Mouse (Mus musculus): ENCODE results near the gene D930020B18Rik. TPM values are rescaled to one million over a fixed set of nuclear protein-coding genes. Genes with fewer than 3 reads are reported as not detected.

D930020B18Rik gene
- polyA plus RNA-seq, 1 experiment from 2014 or later = not detected

DNA sequence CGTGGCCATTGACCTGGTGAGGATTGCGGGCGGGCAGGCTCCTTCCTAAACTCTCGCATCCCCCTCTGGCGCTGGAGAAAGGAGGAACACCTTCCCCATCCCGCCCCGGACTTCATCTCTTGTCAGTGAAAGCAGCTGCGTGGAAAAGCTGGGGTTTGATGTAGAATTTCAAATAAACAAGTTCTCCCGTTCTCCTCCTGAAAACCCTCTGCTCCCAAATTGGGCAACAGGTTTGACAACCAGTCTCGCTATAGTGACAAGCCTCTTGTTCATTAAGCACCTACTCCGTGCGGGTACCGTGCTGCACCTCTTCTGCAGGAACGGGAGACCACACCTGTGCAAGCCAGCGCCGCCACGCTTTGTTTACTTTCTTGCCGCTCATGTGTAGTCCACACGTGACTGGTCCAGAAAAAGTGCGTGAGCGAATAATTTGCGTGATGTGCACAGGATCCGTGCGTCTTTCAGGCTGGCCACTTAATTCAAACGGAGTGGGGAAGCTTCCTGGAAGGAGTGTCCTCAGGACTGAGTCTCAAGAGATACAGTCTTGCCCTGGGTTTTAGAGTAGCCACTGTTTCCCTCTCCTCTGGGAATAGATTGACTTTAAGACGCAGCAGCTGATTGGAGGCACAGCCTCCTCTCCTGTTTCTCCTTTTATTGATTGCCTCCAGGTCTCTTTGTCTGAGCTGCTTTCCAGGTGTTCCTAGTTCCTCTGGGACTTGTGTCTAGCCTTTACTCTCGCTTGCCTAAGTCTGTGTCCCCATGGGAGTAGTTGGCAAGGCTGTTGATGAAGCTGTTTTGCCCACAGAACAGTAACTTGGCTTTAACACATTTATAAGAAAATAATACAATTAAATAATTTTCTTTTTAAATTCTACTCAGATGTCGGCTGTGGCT is 913 bp downstream of the D930020B18Rik start:
- Histone ChIP-seq H3K36me3 (replicated peaks; ENCODE audit: insufficient read depth, low read length) (no peaks in the 10 kb centered on the region), H3K4me2 (ENCODE audit: low read depth, low read length) (peak overlapping the region; percentile 72), H3K27me3 (ENCODE audit: insufficient read depth, low read length) (peaks cover 41% of the 10 kb centered on the region), H3K9me3 (ENCODE audit: low read length) (no peaks in the 10 kb centered on the region), H3K4me1 (ENCODE audit: insufficient read depth) (peaks cover 16% of the 10 kb centered on the region; the same call in 1 of the 2 replicates), H3K9ac (replicated peaks) (no peak overlapping the region), H3K4me3 (ENCODE audit: low read depth, low read length) (peak overlapping the region; percentile 55), H3K27ac (ENCODE audit: low read depth) (no peak overlapping the region)
- DNase-seq (no peak), ATAC-seq (no peak)
- WGBS (ENCODE audit: insufficient replicate concordance) = 7% methylated on average over 28 of the region's 28 CpGs
- TF ChIP-seq CTCF (IDR thresholded peaks at IDR 0.05; ENCODE audit: low read depth) = no peak
- TF ChIP-seq EP300 (IDR thresholded peaks at IDR 0.05; ENCODE audit: low read depth) = no peak

GRCm38 (mm10) chr10:121646294-121646693 is 4.9 kb downstream of the D930020B18Rik start:
- no peak overlapping the region for H3K4me2 ChIP-seq (ENCODE audit: low read depth, low read length)
- peaks cover 26% of the 10 kb centered on the region for H3K27me3 ChIP-seq (ENCODE audit: insufficient read depth, low read length)
- H3K4me1 ChIP-seq (ENCODE audit: insufficient read depth) = peaks cover 11% of the 10 kb centered on the region; the same call in 1 of the 2 replicates
- H3K4me3 ChIP-seq (ENCODE audit: low read depth, low read length) = no peak overlapping the region
- no peak overlapping the region for H3K27ac ChIP-seq (ENCODE audit: low read depth)
- H3K36me3 ChIP-seq (replicated peaks; ENCODE audit: insufficient read depth, low read length) = no peaks in the 10 kb centered on the region
- TF ChIP-seq CTCF (IDR thresholded peaks at IDR 0.05; ENCODE audit: low read depth) (no peak), EP300 (IDR thresholded peaks at IDR 0.05; ENCODE audit: low read depth) (no peak)
- no peaks in the 10 kb centered on the region for H3K9me3 ChIP-seq (ENCODE audit: low read length)
- no peak for DNase-seq
- no peak overlapping the region for H3K9ac ChIP-seq (replicated peaks)
- no peak for ATAC-seq
- WGBS (ENCODE audit: insufficient replicate concordance) = 36% methylated on average over 6 of the region's 6 CpGs

- ATAC-seq = no peak
- TF ChIP-seq CTCF (IDR thresholded peaks at IDR 0.05; ENCODE audit: low read depth) (no peak), EP300 (IDR thresholded peaks at IDR 0.05; ENCODE audit: low read depth) (no peak)
- H3K36me3 ChIP-seq (replicated peaks; ENCODE audit: insufficient read depth, low read length) = no peaks in the 10 kb centered on the region
- WGBS (ENCODE audit: insufficient replicate concordance) = 77% methylated on average over 1 of the region's 1 CpGs
- H3K9me3 ChIP-seq (ENCODE audit: low read length) = no peaks in the 10 kb centered on the region
- no peak overlapping the region for H3K9ac ChIP-seq (replicated peaks)
- H3K4me2 ChIP-seq (ENCODE audit: low read depth, low read length) = no peak overlapping the region
- no peaks in the 10 kb centered on the region for H3K4me1 ChIP-seq (ENCODE audit: insufficient read depth)
- no peak overlapping the region for H3K4me3 ChIP-seq (ENCODE audit: low read depth, low read length)
- H3K27ac ChIP-seq (ENCODE audit: low read depth) = no peak overlapping the region
- no peaks in the 10 kb centered on the region for H3K27me3 ChIP-seq (ENCODE audit: insufficient read depth, low read length)
- DNase-seq = no peak
Observed at GRCm38 (mm10) chr10:121653079-121653478, 11.7 kb downstream of the D930020B18Rik start.

GRCm38 (mm10) chr10:121655907-121656306 is 14.5 kb downstream of the D930020B18Rik start:
- H3K9ac ChIP-seq (replicated peaks) = no peak overlapping the region
- ATAC-seq = no peak
- no peak overlapping the region for H3K4me3 ChIP-seq (ENCODE audit: low read depth, low read length)
- 76% methylated on average over 4 of the region's 4 CpGs for WGBS (ENCODE audit: insufficient replicate concordance)
- H3K4me1 ChIP-seq (ENCODE audit: insufficient read depth) = no peaks in the 10 kb centered on the region
- DNase-seq = no peak
- no peaks in the 10 kb centered on the region for H3K9me3 ChIP-seq (ENCODE audit: low read length)
- no peak overlapping the region for H3K4me2 ChIP-seq (ENCODE audit: low read depth, low read length)
- H3K27me3 ChIP-seq (ENCODE audit: insufficient read depth, low read length) = no peaks in the 10 kb centered on the region
- H3K27ac ChIP-seq (ENCODE audit: low read depth) = no peak overlapping the region
- no peak for TF ChIP-seq CTCF (IDR thresholded peaks at IDR 0.05; ENCODE audit: low read depth)
- TF ChIP-seq EP300 (IDR thresholded peaks at IDR 0.05; ENCODE audit: low read depth) = no peak
- no peaks in the 10 kb centered on the region for H3K36me3 ChIP-seq (replicated peaks; ENCODE audit: insufficient read depth, low read length)

DNA sequence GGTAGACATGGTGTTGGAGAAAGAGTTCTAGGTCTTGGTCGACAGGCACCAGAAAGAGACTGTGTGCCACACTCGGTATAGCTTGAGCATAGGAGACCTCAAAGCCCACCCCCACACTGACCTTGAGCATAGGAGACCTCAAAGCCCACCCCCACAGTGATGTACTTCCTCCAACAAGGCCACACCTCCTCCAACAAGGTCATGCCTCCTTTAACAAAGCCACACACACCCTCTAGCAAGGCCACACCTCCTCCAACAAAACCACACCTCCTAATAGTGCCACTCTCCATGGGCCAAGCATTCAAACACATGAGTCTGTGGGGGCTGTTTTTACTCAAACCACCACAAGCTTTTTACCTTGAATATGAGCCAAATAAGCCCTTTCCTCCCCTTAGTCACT is 21.3 kb downstream of the D930020B18Rik start:
- 75% methylated on average over 2 of the region's 2 CpGs for WGBS (ENCODE audit: insufficient replicate concordance)
- DNase-seq = no peak
- ATAC-seq = no peak
- Histone ChIP-seq H3K4me2 (ENCODE audit: low read depth, low read length) (no peak overlapping the region), H3K4me1 (ENCODE audit: insufficient read depth) (no peaks in the 10 kb centered on the region), H3K9ac (replicated peaks) (no peak overlapping the region), H3K36me3 (replicated peaks; ENCODE audit: insufficient read depth, low read length) (no peaks in the 10 kb centered on the region), H3K27me3 (ENCODE audit: insufficient read depth, low read length) (no peaks in the 10 kb centered on the region), H3K27ac (ENCODE audit: low read depth) (no peak overlapping the region), H3K9me3 (ENCODE audit: low read length) (no peaks in the 10 kb centered on the region), H3K4me3 (ENCODE audit: low read depth, low read length) (no peak overlapping the region)
- TF ChIP-seq CTCF (IDR thresholded peaks at IDR 0.05; ENCODE audit: low read depth) (no peak), EP300 (IDR thresholded peaks at IDR 0.05; ENCODE audit: low read depth) (no peak)

- WGBS (ENCODE audit: insufficient replicate concordance) = 70% methylated on average over 13 of the region's 13 CpGs
- H3K9ac ChIP-seq (replicated peaks) = no peak overlapping the region
- no peak for ATAC-seq
Observed at GRCm38 (mm10) chr10:121663599-121663998, 22.2 kb downstream of the D930020B18Rik start.

More at GRCm38 (mm10) chr10:121663599-121663998, 22.2 kb downstream of the D930020B18Rik start:
- H3K4me3 ChIP-seq (ENCODE audit: low read depth, low read length) = no peak overlapping the region
- no peaks in the 10 kb centered on the region for H3K9me3 ChIP-seq (ENCODE audit: low read length)
- H3K4me1 ChIP-seq (ENCODE audit: insufficient read depth) = no peaks in the 10 kb centered on the region
- no peak overlapping the region for H3K27ac ChIP-seq (ENCODE audit: low read depth)
- no peaks in the 10 kb centered on the region for H3K36me3 ChIP-seq (replicated peaks; ENCODE audit: insufficient read depth, low read length)
- no peak overlapping the region for H3K4me2 ChIP-seq (ENCODE audit: low read depth, low read length)
- TF ChIP-seq CTCF (IDR thresholded peaks at IDR 0.05; ENCODE audit: low read depth) = no peak
- no peak for TF ChIP-seq EP300 (IDR thresholded peaks at IDR 0.05; ENCODE audit: low read depth)
- H3K27me3 ChIP-seq (ENCODE audit: insufficient read depth, low read length) = no peaks in the 10 kb centered on the region
- no peak for DNase-seq

All from liver, postnatal 0 days (tissue).